Mouse (Mus musculus) layer of hippocampus, adult 8-10 months (tissue): ENCODE data around the gene Tbc1d22b. TPM values are rescaled to one million over a fixed set of nuclear protein-coding genes. Genes with fewer than 3 reads are reported as not detected.

ENCODE experiments used
- DNase-seq, 2 experiments: peaks; one replicate each; pipeline ENCODE4 v3.0.0; 2022; ENCODE audit warnings: low spot score in 2 of 2
- microRNA-seq, 2 experiments: library from miRNA; unstranded; fragments of <30 nt; microRNA quantifications; one replicate each; pipeline ENCODE4 v1.2.0; 2022
- total RNA-seq, 4 experiments: library from RNA; stranded (reverse); gene quantifications; 2 replicates each; pipeline ENCODE4 v1.2.4; 2022

Tbc1d22b gene
- total RNA-seq, 4 experiments from 2014 or later, result 37.0 to 41.9 (median 37.9) TPM

GRCm38 (mm10) chr17:29640971-29641370 is 91.4 kb downstream of the Tbc1d22b start:
- DNase-seq, result no peak

- no peak for DNase-seq
Measured at GRCm38 (mm10) chr17:29642219-29642618, 92.6 kb downstream of the Tbc1d22b start.

Small RNA genes within 50 kb of the gene (microRNA-seq; reads per million reads assigned to microRNA genes)
- gene Mir7667, result 0 reads per million in 2 experiments

Other genes with a start within 250 kb of the Tbc1d22b start
- gene Pi16, start 232.1 kb upstream of the Tbc1d22b start, total RNA-seq, result 1 to 10 TPM in 2 of 4 experiments, under 1 TPM in 2; 0.83 to 1.3 (median 1.1) TPM
- 100 to 1,000 TPM; 562 to 622 (median 577) TPM for gene Mtch1, start 201.9 kb upstream of the Tbc1d22b start, total RNA-seq
- gene Fgd2, start 188.9 kb upstream of the Tbc1d22b start, total RNA-seq, result 10 to 100 TPM in 2 of 4 experiments, 1 to 10 TPM in 2; 5.5 to 13.8 (median 10.3) TPM
- gene Pim1, start 59.0 kb upstream of the Tbc1d22b start, total RNA-seq, result 1 to 10 TPM; 2.6 to 3.8 (median 3.4) TPM
- gene Gm17657, start 147 bp upstream of the Tbc1d22b start, total RNA-seq, result not detected
- gene Tmem217, start 2.6 kb downstream of the Tbc1d22b start, total RNA-seq, result not detected
- 10 to 100 TPM; 46.1 to 56.9 (median 52.0) TPM for gene Rnf8, start 65.0 kb downstream of the Tbc1d22b start, total RNA-seq
- 1 to 10 TPM; 4.5 to 6.3 (median 5.5) TPM for gene Gm28043, start 65.1 kb downstream of the Tbc1d22b start, total RNA-seq
- gene Cmtr1, start 110.8 kb downstream of the Tbc1d22b start, total RNA-seq, result 100 to 1,000 TPM; 108 to 142 (median 130) TPM
- 10 to 100 TPM; 17.0 to 25.2 (median 23.1) TPM for gene Ccdc167, start 167.3 kb downstream of the Tbc1d22b start, total RNA-seq